Mouse (Mus musculus): ENCODE measurements around the gene Lcn9.
A peak's percentile ranks its signal among the peaks of the same experiment; 100 is the strongest.
"Not testable (repeated sequence)": the region's sequence is repeated elsewhere in the genome, so short reads cannot be mapped to it uniquely, and the experiment has no call there.

The Lcn9 gene

DNA sequence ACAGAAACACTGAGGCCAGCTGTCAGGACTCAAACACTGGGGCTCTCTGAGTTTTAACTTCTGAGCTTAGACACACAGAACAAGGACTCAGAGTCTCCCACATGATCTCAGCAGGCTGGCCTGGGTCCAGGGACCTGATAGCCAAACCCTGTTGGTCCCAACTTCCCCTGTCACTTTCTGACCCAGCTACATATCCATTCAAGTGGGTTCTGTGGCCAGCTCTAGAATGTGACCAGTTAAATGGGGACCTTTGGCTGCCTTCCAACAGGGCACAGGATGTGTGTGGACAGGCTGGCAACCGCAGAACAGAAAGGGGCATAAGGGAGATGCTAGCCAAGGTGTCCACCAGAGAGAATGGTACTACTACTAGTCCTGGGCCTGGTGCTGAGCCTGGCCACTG is at the start of gene Lcn9:
Lcn9 (plus strand) TSS at position 348 of the 400 bp plus-strand sequence.
- DNase-seq (ENCODE audit: low read depth in 2 of 2, low spot score in 2 of 2), result no peak

DNA sequence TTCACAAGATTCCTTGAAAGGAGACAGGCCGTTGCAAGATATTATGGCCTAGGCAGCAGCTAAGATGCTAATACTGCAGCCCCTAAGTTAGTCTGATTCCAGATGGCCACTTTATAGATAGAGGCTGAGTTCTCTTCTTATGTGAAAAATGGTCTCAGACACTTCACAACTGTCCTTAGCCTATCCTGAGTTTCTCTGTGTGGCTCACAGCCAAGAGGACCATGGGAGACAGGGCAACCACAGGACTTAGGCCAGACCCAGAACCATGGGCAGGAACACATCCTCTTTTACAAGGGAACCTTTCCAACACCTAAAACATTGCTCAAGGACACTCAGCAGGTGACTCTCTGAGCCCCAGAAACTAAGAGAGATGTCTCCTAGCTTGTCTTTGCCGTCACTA is 49.4 kb upstream of the Lcn9 start:
- DNase-seq (ENCODE audit: low read depth in 2 of 2, low spot score in 2 of 2), result no peak

DNA sequence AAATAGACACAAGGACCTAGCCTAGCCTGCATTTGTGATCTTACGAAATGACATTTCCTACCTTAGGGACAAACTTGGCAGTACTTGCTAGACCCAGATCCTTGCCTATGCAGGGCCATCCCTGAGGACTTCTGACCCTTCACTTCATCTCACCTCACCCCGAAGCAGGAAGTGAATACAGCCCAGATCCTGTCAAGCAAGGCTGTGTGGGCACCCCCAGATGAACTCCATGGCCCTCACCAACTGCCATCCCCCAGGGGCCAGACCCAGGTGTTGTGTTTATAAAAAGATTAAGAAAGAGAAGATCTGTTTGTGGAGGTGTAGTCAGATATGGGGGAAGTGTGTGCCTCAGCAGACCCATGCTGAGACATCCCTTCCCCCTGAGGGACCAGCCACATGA is 48.3 kb upstream of the Lcn9 start:
- no peak for DNase-seq (ENCODE audit: low read depth in 2 of 2, low spot score in 2 of 2)

DNA sequence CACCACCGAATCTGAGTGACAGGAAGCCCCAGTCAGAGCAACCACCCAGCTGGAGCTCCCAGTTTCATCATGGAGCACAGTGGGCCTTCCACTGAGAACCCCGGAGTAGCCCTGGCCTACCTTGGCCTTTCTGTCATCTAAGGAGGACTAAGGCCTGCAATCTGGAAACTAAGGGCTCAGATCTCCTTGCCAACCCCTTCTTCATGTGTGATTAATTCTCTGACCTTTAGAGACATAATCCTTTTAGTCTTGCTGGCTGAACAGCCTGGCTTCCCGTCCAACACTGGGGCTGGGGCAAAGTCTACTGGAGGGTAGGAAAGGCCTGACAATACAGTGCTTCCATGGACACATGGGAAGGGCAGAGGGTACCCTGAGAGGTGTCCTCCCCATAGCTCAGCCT is 47.0 kb upstream of the Lcn9 start:
- DNase-seq (ENCODE audit: low read depth in 2 of 2, low spot score in 2 of 2), result no peak

DNA sequence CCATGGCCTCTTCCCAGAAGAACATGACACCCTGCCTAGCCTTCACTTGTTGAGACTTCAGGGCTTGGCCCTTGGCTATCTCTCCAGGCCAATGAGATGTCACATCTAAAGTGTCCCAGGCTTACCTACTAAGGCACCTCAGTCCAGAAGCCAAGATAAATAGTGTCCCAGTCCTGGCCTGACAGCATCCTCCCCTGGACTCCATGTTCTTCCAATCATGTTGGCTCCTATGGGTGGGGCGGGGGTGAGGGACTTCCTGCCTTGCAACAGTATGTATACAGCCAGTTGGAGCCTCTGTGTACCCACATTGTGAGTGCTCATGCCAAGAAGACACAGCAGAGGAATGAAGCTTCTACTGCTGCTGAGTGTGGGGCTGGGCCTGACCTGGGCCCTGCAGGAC is 46.2 kb upstream of the Lcn9 start, which contains the start of gene Lcn11:
Lcn11 (plus strand) TSS at position 301 of the 400 bp plus-strand sequence.
- no peak for DNase-seq (ENCODE audit: low read depth in 2 of 2, low spot score in 2 of 2)

DNA sequence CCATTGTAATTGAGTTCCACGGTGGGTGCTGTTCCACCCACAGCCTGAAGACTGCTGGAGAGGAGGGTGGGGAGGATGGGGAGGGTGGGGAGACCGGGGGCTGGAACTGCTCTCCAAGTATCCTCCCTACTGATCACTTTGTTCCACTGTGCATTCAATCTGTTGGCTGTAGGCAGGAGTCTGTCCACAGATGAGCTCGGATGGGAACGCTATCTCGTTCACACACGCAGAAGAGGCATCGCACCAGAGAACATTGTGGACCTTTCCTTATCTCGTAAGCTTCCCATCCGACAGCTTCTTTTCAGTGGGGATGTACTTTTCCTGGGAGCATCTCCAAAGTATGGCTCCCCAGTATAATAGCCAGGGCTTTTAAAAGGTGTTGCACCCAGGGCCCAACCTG is 43.9 kb upstream of the Lcn9 start:
- DNase-seq (ENCODE audit: low read depth in 2 of 2, low spot score in 2 of 2), result no peak

DNA sequence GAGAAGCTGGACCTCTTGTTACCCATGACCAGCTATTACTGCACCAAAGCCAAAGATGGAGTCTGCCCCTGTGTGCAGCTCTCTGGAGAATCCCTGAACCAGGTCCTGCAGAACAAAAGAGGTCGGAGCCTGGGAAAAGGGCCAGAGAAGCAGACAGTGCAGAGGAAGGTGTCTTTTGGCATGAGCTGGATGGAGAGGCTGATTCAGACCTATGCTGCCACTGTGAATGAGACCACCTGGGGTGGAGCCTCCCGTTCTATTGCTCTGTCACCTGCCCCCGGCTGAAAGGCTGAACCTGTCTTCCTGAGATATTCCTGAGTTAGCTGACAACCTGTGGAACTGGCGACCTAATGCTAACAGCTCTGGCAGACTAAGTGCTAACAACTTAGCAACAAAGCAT is 42.0 kb upstream of the Lcn9 start:
- DNase-seq (ENCODE audit: low read depth in 2 of 2, low spot score in 2 of 2), result no peak

DNA sequence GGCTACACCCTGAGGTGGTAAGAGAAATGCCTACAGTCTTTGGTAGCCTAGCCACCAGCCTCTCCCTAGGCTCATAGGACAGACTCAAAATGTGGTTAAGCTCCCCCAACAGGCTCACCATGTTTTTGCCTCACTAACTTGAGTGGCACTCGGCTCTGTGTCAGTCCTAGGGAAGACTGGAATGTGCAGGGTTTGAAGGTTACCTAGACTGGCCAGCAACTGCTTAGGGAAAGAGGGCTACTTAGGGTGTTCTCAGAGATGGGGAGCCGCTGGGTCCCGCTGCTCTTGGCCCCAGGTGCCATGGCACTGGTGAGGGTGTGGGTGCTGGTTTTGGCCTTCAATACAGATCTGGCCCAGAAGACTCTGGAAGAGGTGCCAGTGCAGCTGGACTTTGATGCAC is 41.0 kb upstream of the Lcn9 start, which contains the start of gene Gm13539:
Gm13539 (plus strand) TSS at position 301 of the 400 bp plus-strand sequence.
- no peak for DNase-seq (ENCODE audit: low read depth in 2 of 2, low spot score in 2 of 2)

DNA sequence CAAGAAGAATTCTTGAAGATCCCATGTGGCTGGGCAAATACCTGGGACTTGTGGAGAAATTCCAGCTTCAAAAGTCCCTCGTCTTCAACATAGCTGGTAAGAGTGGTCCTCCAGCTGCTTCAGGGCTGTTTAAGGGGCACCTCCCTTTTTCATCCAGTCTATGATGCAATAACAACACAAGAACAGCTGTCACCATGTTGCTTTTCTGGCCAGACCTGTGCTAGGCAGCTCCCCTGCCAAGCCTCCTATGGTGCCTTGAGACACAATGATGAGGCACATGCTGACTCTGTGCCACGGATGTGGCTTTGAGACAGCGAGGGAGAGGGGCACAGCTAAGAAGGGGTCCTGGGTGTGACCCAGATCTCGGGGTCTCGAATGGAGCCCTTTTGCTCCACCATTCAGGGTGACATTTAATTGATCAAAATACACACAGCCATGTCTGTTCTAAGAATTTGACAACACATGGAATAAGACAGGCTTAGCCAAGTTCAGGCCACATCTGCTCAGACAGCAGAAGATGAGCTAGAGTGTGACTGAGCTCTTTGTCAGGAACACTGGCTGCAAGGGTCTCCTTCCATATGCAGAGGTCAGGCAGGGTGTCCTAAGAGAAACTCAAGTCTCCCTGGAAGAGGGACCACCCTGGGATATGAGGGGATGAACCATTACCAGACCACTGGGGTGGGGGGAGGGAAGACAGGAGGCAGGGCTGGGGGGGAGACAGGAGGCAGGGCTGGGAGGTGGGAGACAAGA is 37.2 kb upstream of the Lcn9 start:
- DNase-seq (ENCODE audit: low read depth in 2 of 2, low spot score in 2 of 2), result no peak

DNA sequence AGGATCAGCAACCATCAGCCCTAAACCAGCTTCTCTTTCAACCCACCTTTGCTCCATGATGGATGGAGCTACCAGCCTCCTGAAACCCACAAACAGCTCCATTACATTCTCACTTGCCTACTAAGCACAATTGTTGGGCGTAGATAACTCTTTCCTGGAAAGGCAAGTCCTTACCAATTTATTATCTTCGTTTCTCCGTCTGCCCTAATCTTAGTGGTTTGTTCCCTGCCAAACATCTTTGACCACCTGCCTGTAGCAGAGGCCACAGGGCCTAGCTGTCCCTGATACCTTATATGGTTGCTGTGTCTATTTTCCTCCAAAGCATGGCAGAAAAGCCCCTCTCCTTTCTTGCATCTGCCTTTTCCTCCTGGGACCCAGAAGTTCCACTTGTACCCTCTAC is 33.9 kb upstream of the Lcn9 start:
- no peak for DNase-seq (ENCODE audit: low read depth in 2 of 2, low spot score in 2 of 2)

DNA sequence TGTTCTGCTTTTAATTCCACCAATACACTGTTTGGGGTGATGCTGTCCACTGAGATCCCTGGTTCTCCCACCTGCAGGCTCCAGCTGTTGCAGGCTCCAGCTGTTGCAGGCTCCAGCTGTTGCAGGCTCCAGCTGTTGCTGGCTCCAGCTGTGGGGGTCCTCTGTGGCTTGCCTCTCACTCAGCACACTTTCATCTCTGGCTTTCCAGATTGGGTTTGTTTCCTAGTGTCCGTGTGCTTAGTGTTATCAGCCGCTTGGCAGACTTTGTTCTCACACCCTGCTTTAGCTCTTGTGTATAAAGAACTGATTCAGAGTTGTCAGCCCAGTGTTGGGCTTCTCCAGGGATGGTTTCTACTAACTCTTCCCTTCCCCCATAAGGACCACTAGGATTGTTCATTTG is 25.3 kb upstream of the Lcn9 start:
- DNase-seq (ENCODE audit: low read depth in 2 of 2, low spot score in 2 of 2), result no peak

DNA sequence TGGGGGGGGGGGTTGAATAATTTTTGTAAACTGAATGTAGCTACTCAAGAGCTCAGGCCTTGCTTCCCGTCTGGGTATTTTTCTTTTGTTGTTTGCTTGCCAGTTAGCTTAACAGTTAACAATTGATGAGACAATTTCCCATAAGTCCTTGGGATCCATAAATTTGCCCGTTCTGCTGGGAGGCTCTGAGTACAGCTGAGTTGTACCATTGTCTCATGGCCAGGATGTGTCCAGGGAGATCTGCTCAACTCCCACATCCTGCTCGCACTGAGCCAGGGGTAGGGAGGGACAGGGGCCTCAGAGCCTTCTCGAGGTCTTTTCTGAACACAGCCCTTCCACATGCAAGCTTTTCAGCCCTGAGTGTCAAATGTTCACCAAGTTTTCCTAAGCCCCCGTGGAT is 24.9 kb upstream of the Lcn9 start:
- no peak for DNase-seq (ENCODE audit: low read depth in 2 of 2, low spot score in 2 of 2)

DNA sequence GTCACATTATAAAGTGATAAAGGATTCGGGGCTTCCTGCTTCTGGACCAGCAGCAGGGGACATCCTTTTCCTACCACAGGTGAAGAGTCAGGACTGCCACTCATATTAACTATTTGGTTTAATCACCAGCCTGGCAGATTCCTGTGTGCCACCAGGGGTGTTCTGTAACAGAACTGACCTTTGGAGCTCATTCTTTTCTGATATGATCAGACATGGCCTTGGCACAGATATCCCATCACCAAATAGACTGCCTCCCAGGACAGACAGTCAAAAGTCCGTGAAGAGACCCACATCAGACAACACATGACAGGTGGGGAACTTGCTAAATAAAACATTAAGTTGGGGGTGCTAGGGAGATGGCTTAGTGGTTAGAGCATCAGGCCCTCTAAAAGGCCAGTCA is 11.2 kb upstream of the Lcn9 start:
- no peak for DNase-seq (ENCODE audit: low read depth in 2 of 2, low spot score in 2 of 2)

DNA sequence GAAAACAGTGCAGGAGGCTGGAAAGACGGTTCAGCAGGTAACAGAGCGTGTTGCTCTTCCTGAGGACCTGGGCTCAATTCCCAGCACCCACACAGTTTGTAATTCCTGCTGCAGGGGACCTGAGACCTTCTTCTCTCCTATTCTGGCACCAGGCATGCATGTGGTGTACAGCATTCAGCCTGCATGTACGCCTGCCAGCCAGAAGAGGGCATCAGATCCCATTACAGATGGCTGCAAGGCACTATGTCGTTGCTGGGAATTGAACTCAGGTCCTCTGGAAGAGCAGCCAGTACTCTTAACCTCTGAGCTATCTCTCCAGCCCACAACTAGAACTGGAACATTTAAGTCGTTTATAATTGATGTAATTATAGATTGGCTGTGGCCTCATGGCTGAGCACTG is 9.6 kb upstream of the Lcn9 start:
- DNase-seq (ENCODE audit: low read depth in 2 of 2, low spot score in 2 of 2), result no peak

DNA sequence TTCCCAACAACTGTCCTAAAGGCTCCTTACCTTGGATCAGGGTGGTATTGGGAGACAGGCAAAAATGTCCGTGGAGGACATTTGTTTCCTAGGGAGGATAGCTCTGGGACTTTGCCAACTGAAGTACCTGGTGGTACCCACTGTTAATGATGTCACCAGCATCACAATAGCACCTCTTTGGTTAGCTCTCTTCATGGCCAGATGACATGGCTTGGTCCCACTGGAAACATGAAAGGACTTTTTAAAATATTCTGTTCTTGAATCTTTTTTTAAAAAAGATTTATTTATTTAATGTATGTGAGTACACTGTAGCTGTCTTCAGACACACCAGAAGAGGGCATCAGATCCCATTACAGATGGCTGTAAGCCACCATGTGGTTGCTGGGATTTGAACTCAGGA is 7.2 kb upstream of the Lcn9 start, which contains the start of gene Glt6d1:
Glt6d1 (minus strand) TSS at position 101 of the 400 bp plus-strand sequence.
- DNase-seq (ENCODE audit: low read depth in 2 of 2, low spot score in 2 of 2), result not testable (repeated sequence)

DNA sequence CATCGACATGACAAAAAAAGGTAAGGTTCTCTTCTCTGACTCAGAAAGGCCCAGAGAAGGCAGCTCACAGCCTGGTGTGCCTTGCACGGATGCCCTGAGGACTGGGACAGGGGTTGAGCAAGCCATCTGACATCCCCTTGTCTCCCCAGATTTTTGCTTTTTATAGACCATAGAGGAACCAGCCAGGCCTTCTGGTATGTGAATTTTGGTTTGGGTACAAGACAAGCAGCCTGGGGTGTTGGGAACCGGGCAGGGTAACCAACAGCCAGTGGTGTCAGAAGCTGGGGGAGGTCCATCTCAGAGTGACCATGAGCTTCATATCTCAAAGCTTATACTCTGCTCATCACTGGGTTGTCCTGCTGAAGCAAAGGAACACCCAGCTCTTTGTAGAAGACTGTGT is 1.8 kb downstream of the Lcn9 start:
- no peak for DNase-seq (ENCODE audit: low read depth in 2 of 2, low spot score in 2 of 2)

DNA sequence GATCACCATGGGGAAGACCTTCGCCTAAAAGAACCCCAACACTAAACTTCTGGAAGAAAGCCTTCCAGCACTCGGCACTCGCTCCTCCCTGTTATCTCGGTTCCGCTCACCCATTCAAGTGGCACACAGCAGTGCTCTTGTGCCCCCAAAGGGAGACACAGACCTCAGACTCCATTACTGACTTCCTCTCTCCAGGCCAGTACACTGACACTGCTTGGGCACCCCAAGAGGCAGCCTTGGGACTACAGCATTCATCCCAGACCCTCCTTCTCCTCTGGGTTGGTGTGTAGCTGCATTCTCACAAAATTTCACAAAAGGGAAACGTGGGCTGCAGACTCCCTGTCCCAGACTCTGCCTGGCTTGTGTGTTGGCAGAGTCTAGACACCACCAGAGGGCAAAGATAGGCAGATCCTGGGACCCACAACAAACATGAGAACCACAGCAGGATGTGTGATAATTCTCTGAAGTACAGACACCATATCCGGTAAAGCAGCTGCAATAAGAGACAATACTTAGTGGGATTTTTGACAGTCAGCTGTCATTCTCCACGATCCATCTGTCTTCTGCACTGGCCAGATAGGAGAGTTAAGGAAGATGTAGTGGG is 5.5 kb downstream of the Lcn9 start:
- DNase-seq (ENCODE audit: low read depth in 2 of 2, low spot score in 2 of 2), result peak; percentile 42 to 51

DNA sequence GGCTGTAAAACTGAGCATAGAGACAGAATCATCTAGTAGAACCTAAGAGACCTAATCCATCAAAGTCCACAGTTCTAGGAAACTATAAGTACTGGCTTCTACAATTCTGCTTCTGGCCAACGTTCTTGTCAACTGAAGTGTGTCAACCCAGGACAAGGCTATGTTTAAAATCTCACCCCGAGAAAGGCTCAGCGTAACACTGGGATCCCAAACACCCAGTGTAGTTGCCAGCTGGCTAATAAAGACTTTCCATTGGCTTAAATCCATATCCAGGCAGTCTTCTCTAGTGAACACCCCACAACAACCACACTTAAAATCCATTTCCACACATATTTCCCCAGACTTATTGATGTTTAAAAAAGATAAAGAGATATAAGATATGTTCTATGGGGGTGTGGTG is 7.8 kb downstream of the Lcn9 start:
- DNase-seq (ENCODE audit: low read depth in 2 of 2, low spot score in 2 of 2), result no peak

DNA sequence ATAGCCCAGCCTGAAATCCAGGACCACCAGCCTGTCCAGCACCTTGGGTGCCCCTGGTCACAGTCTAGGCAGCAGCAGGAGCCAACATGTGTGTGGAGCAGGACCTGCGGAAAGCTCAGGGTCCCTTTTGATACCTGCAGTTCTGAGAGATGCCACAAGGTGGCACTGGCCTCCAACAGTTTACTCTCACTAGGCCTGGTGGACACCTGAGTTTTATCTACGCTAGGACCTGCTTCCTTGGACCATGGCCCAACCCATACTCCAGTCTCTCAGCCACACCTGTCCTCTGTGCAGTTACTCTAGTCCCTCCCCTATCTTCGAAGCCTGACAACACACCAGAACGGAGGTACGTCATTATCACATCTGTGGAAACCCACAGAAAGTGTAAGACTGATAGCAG is 13.3 kb downstream of the Lcn9 start:
- peak; percentile 52 to 58 for DNase-seq (ENCODE audit: low read depth in 2 of 2, low spot score in 2 of 2)

DNA sequence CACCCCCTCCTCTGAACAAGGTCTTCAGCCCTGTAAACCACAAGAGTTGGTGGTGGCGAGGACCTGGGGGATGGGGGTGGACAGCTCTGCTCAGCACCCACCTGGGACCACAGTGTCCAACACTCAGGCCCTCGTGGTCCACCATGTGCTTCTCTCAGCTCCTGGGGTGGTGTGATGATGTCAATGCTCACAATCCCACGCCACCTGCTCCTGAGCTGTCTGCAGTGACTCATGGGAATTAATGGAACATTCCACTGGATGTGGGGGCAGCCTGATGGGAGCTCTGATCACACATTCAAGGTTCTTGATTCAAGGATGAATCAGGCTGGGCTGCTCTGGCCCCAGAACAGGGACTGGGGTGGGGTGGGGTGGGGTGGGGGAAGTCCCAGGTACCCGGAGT is 19.2 kb downstream of the Lcn9 start:
- no peak for DNase-seq (ENCODE audit: low read depth in 2 of 2, low spot score in 2 of 2)

DNA sequence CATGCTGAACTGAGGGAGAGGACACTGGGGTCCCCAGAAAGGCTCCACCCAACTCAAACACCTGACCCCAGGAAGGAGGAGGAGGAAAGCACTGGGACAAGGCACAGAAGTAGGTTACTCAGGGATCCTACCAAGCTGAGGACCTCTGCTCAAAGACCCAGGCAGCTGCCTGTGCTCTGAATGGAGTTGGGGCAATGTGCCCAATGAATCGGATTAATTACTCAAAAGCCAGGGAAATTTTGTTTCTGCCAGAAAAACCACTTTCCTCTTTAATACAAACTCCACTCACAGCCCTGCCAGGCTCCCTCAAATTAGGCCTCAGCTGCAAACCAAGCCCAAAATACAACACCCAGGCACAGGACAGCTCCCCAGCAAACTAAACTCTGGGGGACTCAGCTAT is 19.8 kb downstream of the Lcn9 start:
- no peak for DNase-seq (ENCODE audit: low read depth in 2 of 2, low spot score in 2 of 2)

DNA sequence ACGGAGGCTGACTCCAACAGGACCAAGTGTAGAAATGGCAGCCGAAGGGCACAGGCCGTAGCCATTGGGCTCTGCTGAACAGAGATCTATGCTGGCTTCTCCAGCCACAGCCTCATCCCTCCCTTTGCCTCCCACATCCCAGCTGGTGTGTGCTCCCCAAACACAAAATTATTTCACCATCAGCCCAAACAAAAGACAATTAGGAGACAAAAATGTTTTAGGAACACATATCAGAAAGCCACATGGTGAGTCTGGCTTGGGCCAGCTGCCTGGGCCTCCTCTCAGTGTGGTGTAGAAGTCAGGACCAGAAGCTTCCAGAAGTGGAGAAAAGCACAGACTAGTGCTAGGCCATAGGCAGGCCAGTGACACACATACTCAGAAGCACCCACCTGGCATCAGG is 21.1 kb downstream of the Lcn9 start:
- no peak for DNase-seq (ENCODE audit: low read depth in 2 of 2, low spot score in 2 of 2)

DNA sequence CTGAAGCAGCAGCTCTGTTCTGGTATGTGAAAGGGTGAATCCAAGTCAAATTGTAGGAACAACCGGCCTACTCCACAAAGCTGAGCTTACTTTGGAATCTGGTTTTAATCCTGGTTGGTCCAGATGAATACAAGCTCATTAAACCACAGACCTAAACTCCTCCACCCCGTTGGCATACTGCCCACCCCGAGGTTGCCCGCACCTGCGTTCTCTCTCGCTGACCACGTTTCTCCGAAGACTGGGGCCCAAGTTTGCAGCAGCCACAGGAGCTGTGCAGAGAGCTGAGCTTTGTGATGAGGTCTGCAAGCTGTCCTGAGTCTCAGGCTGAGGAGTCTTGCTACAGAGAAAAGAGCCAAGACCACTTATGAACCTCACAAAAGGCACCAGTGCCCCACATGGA is 23.6 kb downstream of the Lcn9 start:
- no peak for DNase-seq (ENCODE audit: low read depth in 2 of 2, low spot score in 2 of 2)
